Mouse (Mus musculus) myocyte (in vitro differentiated cells): ENCODE data around the gene Olfr221.

Experiments used
- CEBPB ChIP-seq: IDR thresholded peaks from 2 replicates; pipeline ENCODE4 v1.6.1; 2011; ENCODE audit warnings: mild to moderate bottlenecking, moderate library complexity; ENCODE audit not compliant: poor library complexity, insufficient read depth, severe bottlenecking
- E2F4 ChIP-seq: IDR thresholded peaks from one replicate; pipeline ENCODE4 v1.6.1; 2011; ENCODE audit warnings: mild to moderate bottlenecking, control low read depth, moderate library complexity; ENCODE audit not compliant: insufficient read depth
- MAX ChIP-seq: IDR thresholded peaks from one replicate; pipeline ENCODE4 v1.6.1; 2011; ENCODE audit warnings: low read depth, mild to moderate bottlenecking, control low read depth
- MYOD1 ChIP-seq, 3 experiments: IDR thresholded peaks; one replicate each; pipeline ENCODE4 v1.6.1; 2011; ENCODE audit warnings: control low read depth in 2 of 3, low read depth in 2 of 3, mild to moderate bottlenecking in 2 of 3, moderate library complexity in 1 of 3; ENCODE audit not compliant: insufficient read length in 2 of 3, control insufficient read depth in 1 of 3
- MYOG ChIP-seq, 3 experiments: IDR thresholded peaks; one replicate each; pipeline ENCODE4 v1.6.1; 2011; ENCODE audit warnings: control low read depth in 2 of 3, low read depth in 2 of 3, mild to moderate bottlenecking in 2 of 3; ENCODE audit not compliant: insufficient read length in 2 of 3, control insufficient read depth in 1 of 3, insufficient read depth in 1 of 3
- POLR2A ChIP-seq: IDR thresholded peaks from one replicate; pipeline ENCODE4 v1.6.1; 2011; ENCODE audit warnings: low read depth, mild to moderate bottlenecking, control low read depth, moderate library complexity; ENCODE audit not compliant: insufficient read length
- POLR2AphosphoS2 ChIP-seq: IDR thresholded peaks from one replicate; pipeline ENCODE4 v1.6.1; 2011; ENCODE audit warnings: low read depth, control low read depth; ENCODE audit not compliant: insufficient read length
- SRF ChIP-seq: IDR thresholded peaks from one replicate; pipeline ENCODE4 v1.6.1; 2011; ENCODE audit warnings: low read depth; ENCODE audit not compliant: control insufficient read depth, insufficient read length
- TCF12 ChIP-seq: IDR thresholded peaks from one replicate; pipeline ENCODE4 v1.6.1; 2011; ENCODE audit warnings: mild to moderate bottlenecking, control low read depth; ENCODE audit not compliant: poor library complexity, insufficient read depth, severe bottlenecking
- TCF3 ChIP-seq: IDR thresholded peaks from one replicate; pipeline ENCODE4 v1.6.1; 2011; ENCODE audit warnings: low read depth, control low read depth; ENCODE audit not compliant: insufficient read length
- USF1 ChIP-seq: IDR thresholded peaks from one replicate; pipeline ENCODE4 v1.6.1; 2011; ENCODE audit warnings: low read depth, mild to moderate bottlenecking, control low read depth, moderate library complexity

GRCm38 (mm10) chr14:52019590-52020340, 22.5 kb downstream of the Olfr221 start:
- TF ChIP-seq POLR2AphosphoS2 (peak; percentile 60), POLR2A (peak; percentile 73), TCF12 (no peak), SRF (no peak), MYOG (IDR thresholded peaks at IDR 0.05; ENCODE audit: control insufficient read depth in 1 of 3, insufficient read depth in 1 of 3, insufficient read length in 2 of 3, low read depth in 2 of 3) (peak in 1 of 3 experiments; percentile 6), E2F4 (peak; percentile 3), MYOD1 (IDR thresholded peaks at IDR 0.05; ENCODE audit: control insufficient read depth in 1 of 3, insufficient read length in 2 of 3, low read depth in 2 of 3) (peak in 2 of 3 experiments; percentile 5 to 21), USF1 (peak; percentile 91), MAX (no peak), CEBPB (no peak), TCF3 (no peak)
